Mouse (Mus musculus): ENCODE results near the gene Insyn1.

DNA sequence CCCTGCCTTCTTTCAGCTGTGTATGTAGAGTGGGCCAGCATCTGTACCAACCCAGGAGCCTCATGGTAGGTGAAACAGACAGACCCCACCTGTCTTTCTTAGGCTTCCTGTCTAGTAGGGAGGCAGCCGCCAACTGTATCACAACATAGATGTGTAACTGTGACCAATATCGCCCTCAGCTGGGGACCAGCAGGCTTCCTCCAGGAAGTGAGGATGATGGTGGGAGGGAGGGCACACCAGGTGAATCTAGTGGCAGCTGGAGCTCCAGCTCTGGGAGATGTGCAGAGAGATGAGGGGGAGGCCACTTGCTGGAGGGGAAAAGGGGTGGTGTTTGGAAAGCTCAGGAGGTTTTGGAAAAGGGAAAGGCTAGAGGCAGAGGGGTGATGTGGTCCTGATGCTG, 6.6 kb downstream of the Insyn1 start:
- TF ChIP-seq POLR2AphosphoS2 (IDR thresholded peaks at IDR 0.05; ENCODE audit: insufficient read length, low read depth) (no peak), POLR2A (IDR thresholded peaks at IDR 0.05; ENCODE audit: insufficient read length, low read depth) (no peak), USF1 (IDR thresholded peaks at IDR 0.05; ENCODE audit: low read depth) (no peak), E2F4 (IDR thresholded peaks at IDR 0.05; ENCODE audit: insufficient read depth) (no peak), TCF12 (IDR thresholded peaks at IDR 0.05; ENCODE audit: insufficient read depth, poor library complexity, severe bottlenecking) (no peak), MYOD1 (IDR thresholded peaks at IDR 0.05; ENCODE audit: control insufficient read depth in 1 of 3, insufficient read length in 2 of 3, low read depth in 2 of 3) (no peak), MAX (IDR thresholded peaks at IDR 0.05; ENCODE audit: low read depth) (no peak), TCF3 (IDR thresholded peaks at IDR 0.05; ENCODE audit: insufficient read length, low read depth) (no peak), CEBPB (IDR thresholded peaks at IDR 0.05; ENCODE audit: insufficient read depth, poor library complexity, severe bottlenecking) (no peak)

Measured in myocyte (in vitro differentiated cells).